Mouse (Mus musculus): Measurements from ENCODE around the gene Gm37240. TPM values are rescaled to one million over a fixed set of nuclear protein-coding genes. Genes with fewer than 3 reads are reported as not detected.

Gm37240 gene
- polyA plus RNA-seq, 1 experiment, result 1.9 TPM

GRCm38 (mm10) chr3:85251631-85252030 lies 635.7 kb downstream of the Gm37240 start:
- Histone ChIP-seq H3K27ac (ENCODE audit: insufficient read depth, low read length) (no peak overlapping the region), H3K4me1 (ENCODE audit: control insufficient read depth, insufficient read depth, low read length) (no peaks in the 10 kb centered on the region), H3K4me3 (ENCODE audit: insufficient read depth, low read length) (no peak overlapping the region)
- no peak for TF ChIP-seq POLR2A (IDR thresholded peaks at IDR 0.05; ENCODE audit: low read depth, low read length)
- no peak for TF ChIP-seq CTCF (IDR thresholded peaks at IDR 0.05; ENCODE audit: borderline replicate concordance, insufficient read depth, low read length)

- no peak overlapping the region for H3K27ac ChIP-seq (ENCODE audit: insufficient read depth, low read length)
- H3K4me3 ChIP-seq (ENCODE audit: insufficient read depth, low read length), result no peak overlapping the region
- no peaks in the 10 kb centered on the region for H3K4me1 ChIP-seq (ENCODE audit: control insufficient read depth, insufficient read depth, low read length)
- TF ChIP-seq POLR2A (IDR thresholded peaks at IDR 0.05; ENCODE audit: low read depth, low read length) (no peak), CTCF (IDR thresholded peaks at IDR 0.05; ENCODE audit: borderline replicate concordance, insufficient read depth, low read length) (no peak)
These were observed 641.2 kb downstream of the Gm37240 start for GRCm38 (mm10) chr3:85246131-85246530.

- Histone ChIP-seq H3K4me3 (ENCODE audit: insufficient read depth, low read length) (no peak overlapping the region), H3K4me1 (ENCODE audit: control insufficient read depth, insufficient read depth, low read length) (no peaks in the 10 kb centered on the region), H3K27ac (ENCODE audit: insufficient read depth, low read length) (no peak overlapping the region)
- TF ChIP-seq CTCF (IDR thresholded peaks at IDR 0.05; ENCODE audit: borderline replicate concordance, insufficient read depth, low read length), result no peak
- TF ChIP-seq POLR2A (IDR thresholded peaks at IDR 0.05; ENCODE audit: low read depth, low read length), result no peak
These were observed 650.8 kb downstream of the Gm37240 start for GRCm38 (mm10) chr3:85236546-85236945.

GRCm38 (mm10) chr3:85232846-85233245 lies 654.5 kb downstream of the Gm37240 start:
- TF ChIP-seq CTCF (IDR thresholded peaks at IDR 0.05; ENCODE audit: borderline replicate concordance, insufficient read depth, low read length) (no peak), POLR2A (IDR thresholded peaks at IDR 0.05; ENCODE audit: low read depth, low read length) (no peak)
- no peak overlapping the region for H3K27ac ChIP-seq (ENCODE audit: insufficient read depth, low read length)
- no peaks in the 10 kb centered on the region for H3K4me1 ChIP-seq (ENCODE audit: control insufficient read depth, insufficient read depth, low read length)
- no peak overlapping the region for H3K4me3 ChIP-seq (ENCODE audit: insufficient read depth, low read length)

GRCm38 (mm10) chr3:85222046-85222445 lies 665.3 kb downstream of the Gm37240 start:
- TF ChIP-seq POLR2A (IDR thresholded peaks at IDR 0.05; ENCODE audit: low read depth, low read length), result no peak
- TF ChIP-seq CTCF (IDR thresholded peaks at IDR 0.05; ENCODE audit: borderline replicate concordance, insufficient read depth, low read length), result no peak
- H3K4me1 ChIP-seq (ENCODE audit: control insufficient read depth, insufficient read depth, low read length), result no peaks in the 10 kb centered on the region
- H3K4me3 ChIP-seq (ENCODE audit: insufficient read depth, low read length), result no peak overlapping the region
- H3K27ac ChIP-seq (ENCODE audit: insufficient read depth, low read length), result no peak overlapping the region

GRCm38 (mm10) chr3:85214926-85215325 lies 672.4 kb downstream of the Gm37240 start:
- TF ChIP-seq CTCF (IDR thresholded peaks at IDR 0.05; ENCODE audit: borderline replicate concordance, insufficient read depth, low read length) (no peak), POLR2A (IDR thresholded peaks at IDR 0.05; ENCODE audit: low read depth, low read length) (no peak)
- H3K4me1 ChIP-seq (ENCODE audit: control insufficient read depth, insufficient read depth, low read length), result no peaks in the 10 kb centered on the region
- H3K4me3 ChIP-seq (ENCODE audit: insufficient read depth, low read length), result no peak overlapping the region

GRCm38 (mm10) chr3:85212751-85213350 lies 674.5 kb downstream of the Gm37240 start:
- Histone ChIP-seq H3K4me1 (ENCODE audit: control insufficient read depth, insufficient read depth, low read length) (no peaks in the 10 kb centered on the region), H3K4me3 (ENCODE audit: insufficient read depth, low read length) (no peak overlapping the region), H3K27ac (ENCODE audit: insufficient read depth, low read length) (no peak overlapping the region)
- TF ChIP-seq CTCF (IDR thresholded peaks at IDR 0.05; ENCODE audit: borderline replicate concordance, insufficient read depth, low read length) (no peak), POLR2A (IDR thresholded peaks at IDR 0.05; ENCODE audit: low read depth, low read length) (no peak)

More at GRCm38 (mm10) chr3:85214926-85215325, 672.4 kb downstream of the Gm37240 start:
- no peak overlapping the region for H3K27ac ChIP-seq (ENCODE audit: insufficient read depth, low read length)

- no peak overlapping the region for H3K27ac ChIP-seq (ENCODE audit: insufficient read depth, low read length)
- H3K4me1 ChIP-seq (ENCODE audit: control insufficient read depth, insufficient read depth, low read length), result no peaks in the 10 kb centered on the region
- no peak overlapping the region for H3K4me3 ChIP-seq (ENCODE audit: insufficient read depth, low read length)
- TF ChIP-seq CTCF (IDR thresholded peaks at IDR 0.05; ENCODE audit: borderline replicate concordance, insufficient read depth, low read length) (no peak), POLR2A (IDR thresholded peaks at IDR 0.05; ENCODE audit: low read depth, low read length) (no peak)
These were observed 677.2 kb downstream of the Gm37240 start for GRCm38 (mm10) chr3:85209887-85210844.

- no peak for TF ChIP-seq CTCF (IDR thresholded peaks at IDR 0.05; ENCODE audit: borderline replicate concordance, insufficient read depth, low read length)
- TF ChIP-seq POLR2A (IDR thresholded peaks at IDR 0.05; ENCODE audit: low read depth, low read length), result no peak
- Histone ChIP-seq H3K27ac (ENCODE audit: insufficient read depth, low read length) (no peak overlapping the region), H3K4me1 (ENCODE audit: control insufficient read depth, insufficient read depth, low read length) (no peaks in the 10 kb centered on the region), H3K4me3 (ENCODE audit: insufficient read depth, low read length) (no peak overlapping the region)
These were observed 680.8 kb downstream of the Gm37240 start for GRCm38 (mm10) chr3:85206475-85206874.

- H3K4me3 ChIP-seq (ENCODE audit: insufficient read depth, low read length), result no peak overlapping the region
- TF ChIP-seq POLR2A (IDR thresholded peaks at IDR 0.05; ENCODE audit: low read depth, low read length) (no peak), CTCF (IDR thresholded peaks at IDR 0.05; ENCODE audit: borderline replicate concordance, insufficient read depth, low read length) (no peak)
- H3K4me1 ChIP-seq (ENCODE audit: control insufficient read depth, insufficient read depth, low read length), result no peaks in the 10 kb centered on the region
- H3K27ac ChIP-seq (ENCODE audit: insufficient read depth, low read length), result no peak overlapping the region
These were observed 681.4 kb downstream of the Gm37240 start for GRCm38 (mm10) chr3:85205911-85206310.
